Mouse (Mus musculus): ENCODE measurements around the gene Brd3os. TPM values are rescaled to one million over a fixed set of nuclear protein-coding genes. Genes with fewer than 3 reads are reported as not detected.

Brd3os gene
- polyA plus RNA-seq, 1 experiment = 5.5 TPM

GRCm38 (mm10) chr2:27476303-27477192 is 34.4 kb downstream of the Brd3os start:
- H3ac ChIP-seq (ENCODE audit: control insufficient read depth, insufficient read length, low read depth) = peak overlapping the region; percentile 27
- peaks cover 35% of the 10 kb centered on the region for H3K79me3 ChIP-seq (ENCODE audit: low read depth)
- H3K27me3 ChIP-seq (ENCODE audit: control insufficient read depth, insufficient read depth, insufficient read length) = no peaks in the 10 kb centered on the region
- TF ChIP-seq MYOD1 (IDR thresholded peaks at IDR 0.05; ENCODE audit: control insufficient read depth, insufficient read length, low read depth) = no peak
- TF ChIP-seq CTCF (IDR thresholded peaks at IDR 0.05; ENCODE audit: control insufficient read depth, insufficient read depth, insufficient read length) = no peak
- TF ChIP-seq FOSL1 (IDR thresholded peaks at IDR 0.05; ENCODE audit: insufficient read depth, low read length, poor library complexity, severe bottlenecking) = no peak
- no peak for TF ChIP-seq USF1 (IDR thresholded peaks at IDR 0.05; ENCODE audit: low read depth)
- TF ChIP-seq CEBPB (IDR thresholded peaks at IDR 0.05; ENCODE audit: low read depth) = no peak
- TF ChIP-seq MAX (IDR thresholded peaks at IDR 0.05) = no peak
- TF ChIP-seq MYOG (IDR thresholded peaks at IDR 0.05; ENCODE audit: control insufficient read depth, extremely low read depth, insufficient read length) = no peak
- H3K4me3 ChIP-seq (ENCODE audit: insufficient read depth, poor library complexity, severe bottlenecking) = peak overlapping the region; percentile 92
- peaks cover 8% of the 10 kb centered on the region for H3K36me3 ChIP-seq (ENCODE audit: control insufficient read depth, insufficient read depth)
- H3K79me2 ChIP-seq (ENCODE audit: control insufficient read depth, insufficient read depth) = peaks cover 37% of the 10 kb centered on the region

DNA sequence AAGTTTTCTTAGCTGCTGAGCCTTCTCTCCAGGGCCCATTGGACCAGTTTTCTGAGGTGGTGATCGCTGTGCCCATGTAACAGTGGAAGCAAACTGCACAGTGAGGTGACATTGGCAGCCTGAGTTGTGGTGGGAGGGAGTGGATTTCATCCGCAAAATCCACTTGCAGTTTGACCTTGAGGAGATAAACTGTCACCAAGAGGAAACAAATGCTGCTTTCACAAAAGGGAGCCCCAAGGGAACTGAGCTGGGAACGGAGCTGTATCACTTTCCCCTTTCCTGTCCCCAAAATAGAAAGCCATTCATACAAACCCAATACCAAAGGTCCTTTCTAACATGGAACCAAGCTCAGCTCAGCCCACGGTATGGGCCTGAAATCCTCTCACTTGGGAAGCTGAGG is 37.7 kb downstream of the Brd3os start:
- TF ChIP-seq CEBPB (IDR thresholded peaks at IDR 0.05; ENCODE audit: low read depth) (no peak), MYOG (IDR thresholded peaks at IDR 0.05; ENCODE audit: control insufficient read depth, extremely low read depth, insufficient read length) (no peak), FOSL1 (IDR thresholded peaks at IDR 0.05; ENCODE audit: insufficient read depth, low read length, poor library complexity, severe bottlenecking) (no peak), USF1 (IDR thresholded peaks at IDR 0.05; ENCODE audit: low read depth) (no peak), MAX (IDR thresholded peaks at IDR 0.05) (no peak), MYOD1 (IDR thresholded peaks at IDR 0.05; ENCODE audit: control insufficient read depth, insufficient read length, low read depth) (no peak), CTCF (IDR thresholded peaks at IDR 0.05; ENCODE audit: control insufficient read depth, insufficient read depth, insufficient read length) (no peak)
- H3ac ChIP-seq (ENCODE audit: control insufficient read depth, insufficient read length, low read depth) = no peak overlapping the region
- no peak overlapping the region for H3K4me3 ChIP-seq (ENCODE audit: insufficient read depth, poor library complexity, severe bottlenecking)
- H3K79me2 ChIP-seq (ENCODE audit: control insufficient read depth, insufficient read depth) = peaks cover 4% of the 10 kb centered on the region
- H3K79me3 ChIP-seq (ENCODE audit: low read depth) = peaks cover 2% of the 10 kb centered on the region
- no peaks in the 10 kb centered on the region for H3K27me3 ChIP-seq (ENCODE audit: control insufficient read depth, insufficient read depth, insufficient read length)
- no peaks in the 10 kb centered on the region for H3K36me3 ChIP-seq (ENCODE audit: control insufficient read depth, insufficient read depth)

DNA sequence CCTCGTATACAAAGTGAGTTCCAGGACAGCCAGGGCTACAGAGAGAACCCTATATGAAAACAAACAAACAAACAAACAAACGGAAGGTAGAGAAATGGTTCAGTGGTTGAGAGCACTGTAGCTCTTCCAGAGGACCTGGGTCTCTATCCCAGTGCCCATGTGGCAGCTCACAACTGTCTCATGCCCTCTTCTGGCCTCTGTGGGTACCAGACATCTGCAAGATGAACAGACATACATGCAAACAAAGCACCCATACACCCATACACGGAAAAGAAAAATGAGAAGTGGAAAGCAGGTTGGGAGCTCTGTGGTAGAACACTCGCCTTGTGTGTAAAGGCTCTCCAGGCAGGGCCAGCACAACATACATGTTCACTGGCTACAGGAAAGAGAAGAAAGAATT is 38.2 kb downstream of the Brd3os start:
- no peaks in the 10 kb centered on the region for H3K27me3 ChIP-seq (ENCODE audit: control insufficient read depth, insufficient read depth, insufficient read length)
- no peak for TF ChIP-seq CEBPB (IDR thresholded peaks at IDR 0.05; ENCODE audit: low read depth)
- no peak for TF ChIP-seq CTCF (IDR thresholded peaks at IDR 0.05; ENCODE audit: control insufficient read depth, insufficient read depth, insufficient read length)
- no peak overlapping the region for H3ac ChIP-seq (ENCODE audit: control insufficient read depth, insufficient read length, low read depth)
- H3K79me3 ChIP-seq (ENCODE audit: low read depth) = no peaks in the 10 kb centered on the region
- H3K4me3 ChIP-seq (ENCODE audit: insufficient read depth, poor library complexity, severe bottlenecking) = no peak overlapping the region
- no peaks in the 10 kb centered on the region for H3K79me2 ChIP-seq (ENCODE audit: control insufficient read depth, insufficient read depth)
- no peaks in the 10 kb centered on the region for H3K36me3 ChIP-seq (ENCODE audit: control insufficient read depth, insufficient read depth)

DNA sequence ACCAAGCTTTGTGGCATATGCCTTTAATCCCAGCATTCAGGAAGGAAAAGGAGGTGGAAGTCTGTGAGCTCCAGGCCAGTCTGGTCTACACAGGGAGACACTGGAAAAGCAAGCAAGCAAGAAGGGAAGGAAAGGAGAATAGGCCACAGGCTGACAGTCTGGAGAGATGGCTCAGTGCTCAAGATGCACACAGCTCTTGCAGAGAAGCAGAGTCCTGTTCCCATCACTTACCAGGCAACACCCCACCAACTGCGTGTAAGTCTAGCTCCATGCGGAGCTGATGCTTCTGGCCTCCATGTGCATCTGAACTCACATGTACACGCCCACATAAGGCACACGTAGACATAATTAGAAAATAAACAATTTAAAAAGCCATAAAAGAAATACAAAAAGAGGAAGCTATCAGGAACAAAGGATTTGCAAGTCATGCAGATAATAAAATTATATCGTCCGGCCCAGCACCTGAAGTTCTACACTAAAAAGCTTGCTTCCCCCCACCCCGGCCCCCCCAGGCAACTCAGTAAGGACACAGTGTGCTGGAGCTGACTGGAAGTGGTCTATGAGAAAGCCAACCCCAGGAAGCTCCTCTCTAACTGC is 40.2 kb downstream of the Brd3os start:
- no peak overlapping the region for H3K4me3 ChIP-seq (ENCODE audit: insufficient read depth, poor library complexity, severe bottlenecking)
- no peak overlapping the region for H3ac ChIP-seq (ENCODE audit: control insufficient read depth, insufficient read length, low read depth)
- H3K27me3 ChIP-seq (ENCODE audit: control insufficient read depth, insufficient read depth, insufficient read length) = no peaks in the 10 kb centered on the region

GRCm38 (mm10) chr2:27486725-27487124 is 44.6 kb downstream of the Brd3os start:
- no peak overlapping the region for H3ac ChIP-seq (ENCODE audit: control insufficient read depth, insufficient read length, low read depth)
- no peaks in the 10 kb centered on the region for H3K27me3 ChIP-seq (ENCODE audit: control insufficient read depth, insufficient read depth, insufficient read length)
- H3K36me3 ChIP-seq (ENCODE audit: control insufficient read depth, insufficient read depth) = no peaks in the 10 kb centered on the region
- H3K79me3 ChIP-seq (ENCODE audit: low read depth) = no peaks in the 10 kb centered on the region
- no peak overlapping the region for H3K4me3 ChIP-seq (ENCODE audit: insufficient read depth, poor library complexity, severe bottlenecking)
- H3K79me2 ChIP-seq (ENCODE audit: control insufficient read depth, insufficient read depth) = no peaks in the 10 kb centered on the region
- no peak for TF ChIP-seq MYOD1 (IDR thresholded peaks at IDR 0.05; ENCODE audit: control insufficient read depth, insufficient read length, low read depth)
- no peak for TF ChIP-seq CTCF (IDR thresholded peaks at IDR 0.05; ENCODE audit: control insufficient read depth, insufficient read depth, insufficient read length)
- TF ChIP-seq MYOG (IDR thresholded peaks at IDR 0.05; ENCODE audit: control insufficient read depth, extremely low read depth, insufficient read length) = no peak
- no peak for TF ChIP-seq MAX (IDR thresholded peaks at IDR 0.05)
- no peak for TF ChIP-seq FOSL1 (IDR thresholded peaks at IDR 0.05; ENCODE audit: insufficient read depth, low read length, poor library complexity, severe bottlenecking)
- TF ChIP-seq USF1 (IDR thresholded peaks at IDR 0.05; ENCODE audit: low read depth) = no peak
- TF ChIP-seq CEBPB (IDR thresholded peaks at IDR 0.05; ENCODE audit: low read depth) = no peak

More for the DNA sequence above, 40.2 kb downstream of the Brd3os start:
- Histone ChIP-seq H3K36me3 (ENCODE audit: control insufficient read depth, insufficient read depth) (no peaks in the 10 kb centered on the region), H3K79me3 (ENCODE audit: low read depth) (no peaks in the 10 kb centered on the region), H3K79me2 (ENCODE audit: control insufficient read depth, insufficient read depth) (no peaks in the 10 kb centered on the region)
- no peak for TF ChIP-seq MAX (IDR thresholded peaks at IDR 0.05)
- no peak for TF ChIP-seq CTCF (IDR thresholded peaks at IDR 0.05; ENCODE audit: control insufficient read depth, insufficient read depth, insufficient read length)

All from C2C12 (cell line).